Mouse (Mus musculus): ENCODE measurements around the gene Atxn2. TPM values are rescaled to one million over a fixed set of nuclear protein-coding genes. Genes with fewer than 3 reads are reported as not detected.

Atxn2 gene
- total and polyA plus RNA-seq, 3 experiments = 7.7 to 58.4 (median 8.3) TPM

- H3K27me3 ChIP-seq (replicated peaks) = no peaks in the 10 kb centered on the region
- no peak overlapping the region for H3K4me3 ChIP-seq (replicated peaks in 1 of 3; ENCODE audit: low read depth in 2 of 3, low read length in 2 of 3, poor library complexity in 1 of 3)
- H3K79me2 ChIP-seq (replicated peaks; ENCODE audit: control insufficient read depth, extremely low read depth, insufficient read depth, poor library complexity, severe bottlenecking) = peaks cover 99% of the 10 kb centered on the region
- H3K9me3 ChIP-seq (replicated peaks; ENCODE audit: low read length) = peaks cover 2% of the 10 kb centered on the region
- H3K4me1 ChIP-seq (ENCODE audit: control insufficient read depth in 1 of 2, insufficient read depth in 2 of 2) = peaks cover 45 to 78% of the 10 kb centered on the region in 2 experiments
- H3K36me3 ChIP-seq (replicated peaks in 1 of 2; ENCODE audit: control insufficient read depth in 1 of 2, insufficient read depth in 1 of 2, low read length in 1 of 2) = peaks cover 92 to 98% of the 10 kb centered on the region in 2 experiments
- no peak for DNase-seq (ENCODE audit: extremely low read depth)
- no peak overlapping the region for H3K4me2 ChIP-seq (ENCODE audit: insufficient read depth, low read depth, poor library complexity, severe bottlenecking)
- dilution Hi-C loops (cut with MboI; ENCODE audit: extremely low pct_ligation_motif_present, extremely low pct_unique_long_range_greater_than_20kb, low sequenced_read_pairs) (no loop called here), in situ Hi-C loops (cut with MboI; ENCODE audit: low pct_ligation_motif_present, low pct_unique_long_range_greater_than_20kb, low sequenced_read_pairs) (no loop called here)
- H3K9ac ChIP-seq (ENCODE audit: insufficient read depth, low read depth) = no peak overlapping the region
- TF ChIP-seq RCOR1 (conservative IDR thresholded peaks at IDR 0.05; ENCODE audit: low read depth, low read length) = no peak
- no peak for TF ChIP-seq ZMIZ1 (IDR thresholded peaks at IDR 0.05; ENCODE audit: low read depth, low read length)
- no peak overlapping the region for H3K27ac ChIP-seq (ENCODE audit: insufficient read depth, low read depth)
These were observed 116.7 kb downstream of the Atxn2 start for GRCm38 (mm10) chr5:121827876-121828275.

GRCm38 (mm10) chr5:121828491-121829432 lies 117.6 kb downstream of the Atxn2 start:
- Histone ChIP-seq H3K79me2 (replicated peaks; ENCODE audit: control insufficient read depth, extremely low read depth, insufficient read depth, poor library complexity, severe bottlenecking) (peaks cover 99% of the 10 kb centered on the region), H3K4me1 (ENCODE audit: control insufficient read depth in 1 of 2, insufficient read depth in 2 of 2) (peaks cover 42 to 76% of the 10 kb centered on the region in 2 experiments), H3K27me3 (replicated peaks) (no peaks in the 10 kb centered on the region), H3K4me3 (replicated peaks in 1 of 3; ENCODE audit: low read depth in 2 of 3, low read length in 2 of 3, poor library complexity in 1 of 3) (no peak overlapping the region), H3K36me3 (replicated peaks in 1 of 2; ENCODE audit: control insufficient read depth in 1 of 2, insufficient read depth in 1 of 2, low read length in 1 of 2) (peaks cover 83 to 89% of the 10 kb centered on the region in 2 experiments), H3K4me2 (ENCODE audit: insufficient read depth, low read depth, poor library complexity, severe bottlenecking) (no peak overlapping the region), H3K9me3 (replicated peaks; ENCODE audit: low read length) (peaks cover 2% of the 10 kb centered on the region), H3K9ac (ENCODE audit: insufficient read depth, low read depth) (no peak overlapping the region), H3K27ac (ENCODE audit: insufficient read depth, low read depth) (no peak overlapping the region)
- no peak for DNase-seq (ENCODE audit: extremely low read depth)
- no peak for TF ChIP-seq MAFK (IDR thresholded peaks at IDR 0.05; ENCODE audit: insufficient replicate concordance, low read length)
- TF ChIP-seq IRF4 (IDR thresholded peaks at IDR 0.05; ENCODE audit: low read depth, low read length) = no peak
- no peak for TF ChIP-seq E2F4 (IDR thresholded peaks at IDR 0.05; ENCODE audit: insufficient replicate concordance, low read depth, low read length)
- TF ChIP-seq MYC (IDR thresholded peaks at IDR 0.05; ENCODE audit: low read depth, low read length) = no peak
- TF ChIP-seq USF1 (IDR thresholded peaks at IDR 0.05; ENCODE audit: low read depth, low read length) = no peak
- no peak for TF ChIP-seq MXI1 (IDR thresholded peaks at IDR 0.05; ENCODE audit: low read depth, low read length)
- TF ChIP-seq ZC3H11A (IDR thresholded peaks at IDR 0.05; ENCODE audit: low read depth, low read length) = no peak
- no peak for TF ChIP-seq POLR2AphosphoS2 (IDR thresholded peaks at IDR 0.05; ENCODE audit: low read depth, low read length)
- no peak for TF ChIP-seq ZKSCAN1 (IDR thresholded peaks at IDR 0.05; ENCODE audit: borderline replicate concordance, low read depth, low read length)
- no peak for TF ChIP-seq HCFC1 (IDR thresholded peaks at IDR 0.05; ENCODE audit: low read depth, low read length)
- no peak for TF ChIP-seq BHLHE40 (IDR thresholded peaks at IDR 0.05; ENCODE audit: low read depth, low read length)
- no peak for TF ChIP-seq RAD21 (IDR thresholded peaks at IDR 0.05; ENCODE audit: low read depth, low read length)
- no peak for TF ChIP-seq NELFE (IDR thresholded peaks at IDR 0.05; ENCODE audit: low read depth, low read length)
- no peak for TF ChIP-seq SMC3 (IDR thresholded peaks at IDR 0.05; ENCODE audit: low read depth, low read length)
- no peak for TF ChIP-seq USF2 (conservative IDR thresholded peaks at IDR 0.05; ENCODE audit: low read depth, low read length)
- dilution Hi-C loops (cut with MboI; ENCODE audit: extremely low pct_ligation_motif_present, extremely low pct_unique_long_range_greater_than_20kb, low sequenced_read_pairs) (no loop called here), in situ Hi-C loops (cut with MboI; ENCODE audit: low pct_ligation_motif_present, low pct_unique_long_range_greater_than_20kb, low sequenced_read_pairs) (no loop called here)

Measured in CH12.LX (cell line).